Mouse (Mus musculus): ENCODE measurements around the gene Abhd18. TPM values are rescaled to one million over a fixed set of nuclear protein-coding genes. Genes with fewer than 3 reads are reported as not detected.

The Abhd18 gene
- total and polyA plus RNA-seq, 2 experiments, result 4.8 to 29.4 TPM

- Histone ChIP-seq H3K9ac (ENCODE audit: low read depth, low read length) (no peak overlapping the region), H3K27me3 (ENCODE audit: control insufficient read depth, insufficient read depth, low read length) (no peaks in the 10 kb centered on the region), H3K4me1 (ENCODE audit: control insufficient read depth, insufficient read depth, low read length) (peaks cover 16% of the 10 kb centered on the region), H3K27ac (replicated peaks; ENCODE audit: insufficient read depth, low read depth, low read length) (no peak overlapping the region), H3K36me3 (ENCODE audit: control insufficient read depth, insufficient read depth, low read length) (no peaks in the 10 kb centered on the region), H3K4me3 (ENCODE audit: insufficient read depth, low read depth, low read length) (no peak overlapping the region), H3K79me2 (ENCODE audit: control insufficient read depth, insufficient read depth, low read length) (peaks cover 16% of the 10 kb centered on the region; the same call in 1 of the 2 replicates)
- TF ChIP-seq POLR2A (IDR thresholded peaks at IDR 0.05; ENCODE audit: extremely low read depth, insufficient read depth, low read length) (no peak), CTCF (IDR thresholded peaks at IDR 0.05; ENCODE audit: low read depth, low read length) (no peak)
- no peak for DNase-seq (ENCODE audit: extremely low read depth, low read depth, low spot score)
- 30% methylated on average over 1 of the region's 1 CpGs for WGBS
Measured at GRCm38 (mm10) chr3:40954792-40955191, 108.0 kb downstream of the Abhd18 start.

GRCm38 (mm10) chr3:40958831-40959230 is 112.1 kb downstream of the Abhd18 start:
- no peaks in the 10 kb centered on the region for H3K36me3 ChIP-seq (ENCODE audit: control insufficient read depth, insufficient read depth, low read length)
- peak; percentile 81 for DNase-seq (ENCODE audit: extremely low read depth, low read depth, low spot score)
- H3K27ac ChIP-seq (replicated peaks; ENCODE audit: insufficient read depth, low read depth, low read length), result peak overlapping the region; percentile 42
- no peak overlapping the region for H3K9ac ChIP-seq (ENCODE audit: low read depth, low read length)
- H3K79me2 ChIP-seq (ENCODE audit: control insufficient read depth, insufficient read depth, low read length), result peaks cover 14% of the 10 kb centered on the region; the same call in 1 of the 2 replicates
- no peaks in the 10 kb centered on the region for H3K27me3 ChIP-seq (ENCODE audit: control insufficient read depth, insufficient read depth, low read length)
- no peak overlapping the region for H3K4me3 ChIP-seq (ENCODE audit: insufficient read depth, low read depth, low read length)
- H3K4me1 ChIP-seq (ENCODE audit: control insufficient read depth, insufficient read depth, low read length), result peaks cover 8% of the 10 kb centered on the region
- TF ChIP-seq CTCF (IDR thresholded peaks at IDR 0.05; ENCODE audit: low read depth, low read length) (no peak), POLR2A (IDR thresholded peaks at IDR 0.05; ENCODE audit: extremely low read depth, insufficient read depth, low read length) (no peak)

GRCm38 (mm10) chr3:40980758-40981157 is 134.0 kb downstream of the Abhd18 start:
- DNase-seq (ENCODE audit: extremely low read depth, low read depth, low spot score), result no peak
- TF ChIP-seq POLR2A (IDR thresholded peaks at IDR 0.05; ENCODE audit: extremely low read depth, insufficient read depth, low read length) (no peak), CTCF (IDR thresholded peaks at IDR 0.05; ENCODE audit: low read depth, low read length) (no peak)
- Histone ChIP-seq H3K4me3 (ENCODE audit: insufficient read depth, low read depth, low read length) (no peak overlapping the region), H3K9ac (ENCODE audit: low read depth, low read length) (no peak overlapping the region), H3K27ac (replicated peaks; ENCODE audit: insufficient read depth, low read depth, low read length) (no peak overlapping the region), H3K27me3 (ENCODE audit: control insufficient read depth, insufficient read depth, low read length) (no peaks in the 10 kb centered on the region), H3K4me1 (ENCODE audit: control insufficient read depth, insufficient read depth, low read length) (peaks cover 7% of the 10 kb centered on the region), H3K79me2 (ENCODE audit: control insufficient read depth, insufficient read depth, low read length) (no peaks in the 10 kb centered on the region; the same call in 1 of the 2 replicates), H3K36me3 (ENCODE audit: control insufficient read depth, insufficient read depth, low read length) (peaks cover 24% of the 10 kb centered on the region)

- Histone ChIP-seq H3K27me3 (ENCODE audit: control insufficient read depth, insufficient read depth, low read length) (no peaks in the 10 kb centered on the region), H3K9ac (ENCODE audit: low read depth, low read length) (no peak overlapping the region), H3K4me1 (ENCODE audit: control insufficient read depth, insufficient read depth, low read length) (peaks cover 21% of the 10 kb centered on the region), H3K27ac (replicated peaks; ENCODE audit: insufficient read depth, low read depth, low read length) (peak overlapping the region; percentile 55), H3K36me3 (ENCODE audit: control insufficient read depth, insufficient read depth, low read length) (peaks cover 23% of the 10 kb centered on the region), H3K4me3 (ENCODE audit: insufficient read depth, low read depth, low read length) (no peak overlapping the region), H3K79me2 (ENCODE audit: control insufficient read depth, insufficient read depth, low read length) (no peaks in the 10 kb centered on the region)
- 21% methylated on average over 5 of the region's 5 CpGs for WGBS
- no peak for TF ChIP-seq POLR2A (IDR thresholded peaks at IDR 0.05; ENCODE audit: extremely low read depth, insufficient read depth, low read length)
- TF ChIP-seq CTCF (IDR thresholded peaks at IDR 0.05; ENCODE audit: low read depth, low read length), result no peak
- DNase-seq (ENCODE audit: extremely low read depth, low read depth, low spot score), result peak; percentile 87
Measured at GRCm38 (mm10) chr3:40987539-40987938, 140.8 kb downstream of the Abhd18 start.

Other genes with a start within 250 kb of the Abhd18 start
- 0.07 TPM in 1 of 2 replicates, not detected in the other for gene Slc25a31, start 138.1 kb upstream of the Abhd18 start, total RNA-seq (2014; rRNA removed)
- gene Slc25a31, start 138.1 kb upstream of the Abhd18 start, polyA plus RNA-seq (2012; rRNA removed), result 0.07 TPM in 1 of 2 replicates, not detected in the other
- gene Hspa4l, start 102.5 kb upstream of the Abhd18 start, total RNA-seq (2014; rRNA removed), result 10.3 and 10.5 TPM in 2 replicates
- gene Hspa4l, start 102.5 kb upstream of the Abhd18 start, polyA plus RNA-seq (2012; rRNA removed), result 6.9 and 7.1 TPM in 2 replicates
- gene Plk4, start 47.0 kb upstream of the Abhd18 start, total RNA-seq (2014; rRNA removed), result 1.2 and 1.6 TPM in 2 replicates
- gene Plk4, start 47.0 kb upstream of the Abhd18 start, polyA plus RNA-seq (2012; rRNA removed), result 0.17 and 0.57 TPM in 2 replicates
- 9.9 and 10.4 TPM in 2 replicates for gene Mfsd8, start 84 bp upstream of the Abhd18 start, total RNA-seq (2014; rRNA removed)
- gene Mfsd8, start 84 bp upstream of the Abhd18 start, polyA plus RNA-seq (2012; rRNA removed), result 2.8 and 3.5 TPM in 2 replicates
- not detected in 2 replicates for gene 1700034I23Rik, start 55.6 kb downstream of the Abhd18 start, total RNA-seq (2014; rRNA removed)
- not detected in 2 replicates for gene 1700034I23Rik, start 55.6 kb downstream of the Abhd18 start, polyA plus RNA-seq (2012; rRNA removed)
- 72.3 and 81.2 TPM in 2 replicates for gene Larp1b, start 102.9 kb downstream of the Abhd18 start, total RNA-seq (2014; rRNA removed)
- 20.3 and 24.3 TPM in 2 replicates for gene Larp1b, start 102.9 kb downstream of the Abhd18 start, polyA plus RNA-seq (2012; rRNA removed)
- 18.3 and 21.2 TPM in 2 replicates for gene Pgrmc2, start 236.1 kb downstream of the Abhd18 start, total RNA-seq (2014; rRNA removed)
- gene Pgrmc2, start 236.1 kb downstream of the Abhd18 start, polyA plus RNA-seq (2012; rRNA removed), result 19.9 and 24.5 TPM in 2 replicates

Measured in liver, adult 2 months (tissue).